Mouse (Mus musculus) hindbrain, embryonic 15.5 days (tissue): ENCODE measurements around the gene Slc39a5. TPM values are rescaled to one million over a fixed set of nuclear protein-coding genes. Genes with fewer than 3 reads are reported as not detected.

ENCODE experiments used
- ATAC-seq: fragments of 200-750 bp; cut with Nextera tagmentation; 2 replicates; pipeline ENCODE4 v1.8.0; 2017; ENCODE audit warnings: low read depth, moderate number of reproducible peaks, moderate TSS enrichment; ENCODE audit not compliant: low FRiP score
- H3K27ac ChIP-seq: fragments of 300-500 bp; sonication (generic); replicated peaks from 2 replicates; pipeline ENCODE4 v1.5.1; 2015; ENCODE audit warnings: mild to moderate bottlenecking, inconsistent platforms
- H3K27me3 ChIP-seq: fragments of 300-500 bp; sonication (generic); 2 replicates; pipeline ENCODE4 v1.6.1; 2015; ENCODE audit warnings: control low read depth, inconsistent platforms
- H3K36me3 ChIP-seq: fragments of 300-500 bp; sonication (generic); 2 replicates; pipeline ENCODE4 v1.6.1; 2015; ENCODE audit warnings: control low read depth, inconsistent platforms
- H3K4me1 ChIP-seq: fragments of 300-500 bp; sonication (generic); replicated peaks from 2 replicates; pipeline ENCODE4 v1.6.1; 2015; ENCODE audit warnings: control low read depth, inconsistent platforms
- H3K4me2 ChIP-seq: fragments of 300-500 bp; sonication (generic); 2 replicates; pipeline ENCODE4 v1.6.1; 2015; ENCODE audit warnings: moderate library complexity, mild to moderate bottlenecking, inconsistent platforms
- H3K4me3 ChIP-seq: fragments of 300-500 bp; sonication (generic); 2 replicates; pipeline ENCODE4 v1.5.1; 2015; ENCODE audit warnings: mild to moderate bottlenecking, inconsistent platforms
- H3K9ac ChIP-seq: fragments of 300-500 bp; sonication (generic); 2 replicates; pipeline ENCODE4 v1.6.1; 2015; ENCODE audit warnings: inconsistent platforms
- H3K9me3 ChIP-seq: fragments of 300-500 bp; sonication (generic); 2 replicates; pipeline ENCODE4 v1.6.1; 2016; ENCODE audit warnings: control low read depth, inconsistent platforms
- WGBS: fragments of 180-500 bp; shearing (Covaris S2); methylation state at CpG from one replicate; pipeline ENCODE4 v1.1.7; 2015; 5-methylcytosine and 5-hydroxymethylcytosine counted together
- polyA plus RNA-seq: library from polyadenylated mRNA; unstranded; fragments of >200 nt; fragmentation: Nextera tagmentation; extraction: Ambion mirVana; gene quantifications from 2 replicates; pipeline ENCODE4 v1.2.1, GENCODE M21; 2015

The Slc39a5 gene
- 0.21 and 0.83 TPM in 2 replicates for polyA plus RNA-seq

DNA sequence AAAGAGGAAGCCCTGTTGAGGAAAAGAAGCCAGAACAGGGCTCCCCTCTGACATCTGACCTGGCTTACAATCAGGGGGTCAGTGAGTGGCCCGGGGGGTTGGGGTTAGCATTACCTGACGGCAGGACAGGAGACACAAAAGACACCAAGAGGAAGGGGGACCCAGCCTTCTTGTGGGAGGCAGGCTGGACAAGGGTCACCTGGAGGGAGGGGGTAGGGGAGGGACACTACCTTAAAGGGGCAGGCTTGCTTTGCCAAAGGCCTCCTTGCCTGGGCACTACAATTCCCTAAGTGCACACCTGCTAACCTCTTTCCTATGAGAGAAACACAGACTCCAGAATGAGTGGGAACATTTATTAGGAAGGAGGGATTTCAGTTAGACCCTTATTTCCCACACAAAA lies at the start of gene Slc39a5:
Slc39a5 (minus strand) TSS at position 174 of the 400 bp plus-strand sequence.
- WGBS: 19% methylated on average over 2 of the region's 2 CpGs
- no peaks in the 10 kb centered on the region for H3K27me3 ChIP-seq
- peaks cover 9% of the 10 kb centered on the region; the same call in 1 of the 2 replicates for H3K36me3 ChIP-seq
- no peaks in the 10 kb centered on the region for H3K9me3 ChIP-seq
- H3K4me1 ChIP-seq: no peaks in the 10 kb centered on the region
- no peak within 1 kb of the TSS for H3K9ac ChIP-seq
- no peak within 1 kb of the TSS for H3K4me3 ChIP-seq
- no peak within 1 kb of the TSS for H3K4me2 ChIP-seq
- ATAC-seq: no peak
- no peak within 1 kb of the TSS for H3K27ac ChIP-seq

DNA sequence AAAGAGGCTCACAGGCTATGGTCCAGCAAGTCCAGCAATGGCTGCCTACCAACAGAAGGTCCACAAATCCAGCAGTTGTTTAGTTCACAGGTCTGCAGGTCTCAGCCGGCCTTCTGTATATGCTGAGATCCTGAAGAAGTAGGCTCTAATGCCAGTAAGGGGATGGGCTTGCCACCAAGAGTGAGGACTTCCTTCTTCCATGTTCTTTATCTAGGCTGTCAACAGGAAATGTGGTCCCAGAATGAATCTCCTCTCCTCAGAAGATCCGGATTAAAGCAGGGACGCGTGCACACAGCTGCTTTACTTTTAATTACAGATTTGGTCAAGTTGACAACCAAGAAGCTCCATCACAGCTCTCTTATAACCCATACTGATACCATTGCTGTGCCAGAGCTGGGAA lies 44.4 kb upstream of the Slc39a5 start:
- no peak overlapping the region for H3K9ac ChIP-seq
- H3K4me1 ChIP-seq: no peaks in the 10 kb centered on the region
- no peaks in the 10 kb centered on the region for H3K27me3 ChIP-seq
- 91% methylated on average over 4 of the region's 4 CpGs for WGBS
- no peak overlapping the region for H3K4me3 ChIP-seq
- ATAC-seq: no peak
- H3K4me2 ChIP-seq: no peak overlapping the region
- no peaks in the 10 kb centered on the region for H3K9me3 ChIP-seq
- peaks cover 7% of the 10 kb centered on the region; the same call in 1 of the 2 replicates for H3K36me3 ChIP-seq
- no peak overlapping the region for H3K27ac ChIP-seq

DNA sequence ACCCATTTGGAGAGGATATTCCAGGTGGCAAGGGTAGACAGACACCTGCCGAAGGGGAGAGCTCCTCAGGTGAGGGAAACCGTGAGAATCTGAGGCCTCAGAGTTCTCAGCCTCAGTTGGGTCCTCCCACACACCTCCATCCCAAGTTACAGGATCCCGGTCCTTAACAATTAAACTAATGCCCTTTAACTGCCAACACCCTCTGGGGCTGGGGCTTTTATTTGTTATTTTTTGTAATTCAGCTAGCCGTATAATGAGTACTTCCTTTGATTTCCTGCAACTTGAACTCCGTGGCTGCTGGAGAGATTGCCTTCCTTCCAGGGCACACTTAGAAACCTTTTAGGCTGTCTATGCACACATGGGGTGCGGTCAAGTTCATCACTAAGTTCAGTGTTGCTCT lies 43.3 kb upstream of the Slc39a5 start:
- H3K27me3 ChIP-seq: no peaks in the 10 kb centered on the region
- no peaks in the 10 kb centered on the region for H3K9me3 ChIP-seq
- H3K27ac ChIP-seq: no peak overlapping the region
- no peak for ATAC-seq
- no peak overlapping the region for H3K9ac ChIP-seq
- H3K4me3 ChIP-seq: no peak overlapping the region
- 77% methylated on average over 6 of the region's 6 CpGs for WGBS
- no peaks in the 10 kb centered on the region for H3K4me1 ChIP-seq
- peaks cover 15% of the 10 kb centered on the region for H3K36me3 ChIP-seq
- H3K4me2 ChIP-seq: no peak overlapping the region

DNA sequence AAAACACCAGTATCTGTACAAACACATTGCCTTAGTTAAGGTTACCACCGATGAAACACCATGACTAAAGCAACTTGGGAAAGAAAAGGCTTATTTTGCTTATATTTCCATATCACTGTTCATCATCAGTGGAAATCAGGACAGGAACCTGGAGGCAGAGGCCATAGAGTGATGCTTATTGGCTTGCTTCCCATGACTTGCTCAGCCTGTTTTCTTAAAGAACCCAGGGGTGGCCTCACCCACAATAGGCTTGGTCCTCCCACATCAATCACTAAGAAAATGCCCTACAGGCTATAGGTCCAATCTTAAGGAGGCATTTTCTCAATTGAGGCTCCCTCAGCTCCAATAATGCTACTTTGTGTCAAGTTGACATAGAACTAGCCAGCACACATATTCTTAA lies 41.7 kb upstream of the Slc39a5 start:
- peaks cover 30% of the 10 kb centered on the region for H3K36me3 ChIP-seq
- H3K27ac ChIP-seq: no peak overlapping the region
- no peak overlapping the region for H3K4me2 ChIP-seq
- no peak overlapping the region for H3K9ac ChIP-seq
- no peaks in the 10 kb centered on the region for H3K4me1 ChIP-seq
- WGBS: 93% methylated on average over 1 of the region's 1 CpGs
- no peak for ATAC-seq
- H3K27me3 ChIP-seq: no peaks in the 10 kb centered on the region
- H3K4me3 ChIP-seq: no peak overlapping the region
- H3K9me3 ChIP-seq: no peaks in the 10 kb centered on the region

DNA sequence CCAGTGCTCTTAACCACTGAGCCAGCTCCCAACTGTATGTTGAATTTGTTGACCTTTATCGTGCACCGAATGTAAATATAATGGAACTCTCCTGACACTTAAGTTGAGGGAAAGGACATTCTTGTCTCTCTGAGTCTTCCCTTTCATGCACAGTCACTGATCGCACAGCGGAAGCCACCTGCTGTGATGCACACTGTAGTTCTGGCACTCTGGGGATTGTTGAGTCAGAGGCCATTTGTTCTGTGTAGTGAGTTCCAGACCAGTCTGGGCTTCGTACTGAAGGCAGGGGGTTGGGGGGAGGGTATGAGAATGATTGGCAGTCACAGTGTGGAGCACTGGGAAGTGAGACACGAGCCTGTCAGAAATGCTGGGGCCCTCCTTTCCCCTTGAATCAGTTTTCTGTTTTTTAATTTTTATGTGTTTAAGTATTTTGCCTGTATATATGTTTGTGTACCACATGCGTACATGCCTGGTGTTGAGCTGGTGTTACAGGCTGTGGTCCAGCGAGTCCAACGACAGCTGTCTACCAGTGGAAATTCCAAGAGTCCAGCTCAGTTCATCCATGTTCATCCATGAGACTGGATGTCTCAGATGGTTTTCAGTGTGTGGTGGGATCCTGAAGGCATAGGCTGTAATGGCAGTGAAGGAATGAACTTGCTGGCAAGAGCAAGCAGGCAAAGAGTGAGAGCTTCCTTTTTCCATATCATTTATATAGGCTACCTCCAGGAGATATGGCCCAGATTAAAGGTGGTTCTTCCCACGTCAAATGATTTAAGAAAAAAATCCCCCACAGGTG lies 40.5 kb upstream of the Slc39a5 start:
- H3K4me2 ChIP-seq: no peak overlapping the region
- no peak overlapping the region for H3K9ac ChIP-seq
- H3K4me1 ChIP-seq: no peaks in the 10 kb centered on the region
- no peak overlapping the region for H3K4me3 ChIP-seq
- H3K9me3 ChIP-seq: no peaks in the 10 kb centered on the region
- no peaks in the 10 kb centered on the region for H3K27me3 ChIP-seq
- H3K27ac ChIP-seq: no peak overlapping the region
- WGBS: 73% methylated on average over 10 of the region's 10 CpGs
- no peak for ATAC-seq
- peaks cover 41% of the 10 kb centered on the region for H3K36me3 ChIP-seq

DNA sequence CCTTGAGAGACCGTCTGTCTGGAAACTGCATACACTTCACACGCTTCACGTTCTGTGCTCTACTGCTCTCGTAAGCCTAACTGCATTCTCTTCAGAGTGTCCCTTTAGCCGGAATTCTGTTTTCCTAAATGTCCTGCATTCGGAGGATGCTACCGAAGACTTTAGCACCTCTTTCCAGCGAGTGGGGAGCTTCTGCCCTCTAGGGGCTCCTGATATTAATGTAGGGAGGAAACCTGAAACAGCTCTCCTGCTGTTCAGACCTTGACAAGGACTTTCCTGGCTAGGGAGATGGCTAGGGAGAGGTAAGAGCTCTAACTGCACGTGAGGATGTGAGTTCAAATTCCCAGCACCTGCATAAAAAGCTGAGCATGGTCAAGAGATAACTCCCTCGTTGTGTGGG lies 39.4 kb upstream of the Slc39a5 start:
- H3K27me3 ChIP-seq: no peaks in the 10 kb centered on the region
- H3K36me3 ChIP-seq: peaks cover 51% of the 10 kb centered on the region
- no peaks in the 10 kb centered on the region for H3K9me3 ChIP-seq
- no peaks in the 10 kb centered on the region for H3K4me1 ChIP-seq
- H3K9ac ChIP-seq: no peak overlapping the region
- no peak overlapping the region for H3K27ac ChIP-seq
- ATAC-seq: no peak
- no peak overlapping the region for H3K4me3 ChIP-seq
- 65% methylated on average over 10 of the region's 10 CpGs for WGBS
- no peak overlapping the region for H3K4me2 ChIP-seq

DNA sequence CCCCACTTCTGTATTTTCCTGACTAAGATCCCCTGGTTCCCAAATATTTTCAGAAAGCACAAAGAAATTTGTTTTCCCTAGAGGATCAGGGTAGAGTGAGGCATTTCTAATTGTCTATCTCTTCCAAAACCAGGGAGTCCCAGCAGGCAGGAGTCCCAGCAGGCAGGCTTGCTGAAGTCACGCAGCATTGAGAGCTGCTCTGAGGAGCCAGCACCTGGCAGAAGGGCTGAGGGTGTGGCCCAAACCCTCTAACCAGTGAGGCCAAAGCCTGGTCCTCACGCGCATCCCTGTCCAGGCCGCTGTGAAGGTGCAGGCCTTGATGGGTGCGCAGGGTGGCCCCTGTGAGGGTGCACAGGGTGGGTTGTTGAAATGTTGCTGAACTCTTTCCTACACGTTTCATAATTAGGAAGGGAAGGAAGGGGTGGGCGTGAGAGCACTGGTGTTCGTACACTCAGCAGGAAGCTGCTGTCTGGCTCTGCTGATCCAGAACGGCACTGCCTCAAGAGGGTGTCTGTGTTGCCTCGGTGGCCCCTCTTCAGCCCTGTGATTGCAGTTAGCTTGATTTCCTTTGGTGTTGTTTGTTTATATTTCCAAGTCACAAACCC lies 37.7 kb upstream of the Slc39a5 start:
- no peak overlapping the region for H3K9ac ChIP-seq
- no peak overlapping the region for H3K4me2 ChIP-seq
- no peaks in the 10 kb centered on the region for H3K4me1 ChIP-seq
- no peak overlapping the region for H3K4me3 ChIP-seq
- WGBS: 85% methylated on average over 10 of the region's 10 CpGs
- no peak for ATAC-seq
- H3K27me3 ChIP-seq: no peaks in the 10 kb centered on the region
- peaks cover 51% of the 10 kb centered on the region for H3K36me3 ChIP-seq
- no peak overlapping the region for H3K27ac ChIP-seq
- no peaks in the 10 kb centered on the region for H3K9me3 ChIP-seq

DNA sequence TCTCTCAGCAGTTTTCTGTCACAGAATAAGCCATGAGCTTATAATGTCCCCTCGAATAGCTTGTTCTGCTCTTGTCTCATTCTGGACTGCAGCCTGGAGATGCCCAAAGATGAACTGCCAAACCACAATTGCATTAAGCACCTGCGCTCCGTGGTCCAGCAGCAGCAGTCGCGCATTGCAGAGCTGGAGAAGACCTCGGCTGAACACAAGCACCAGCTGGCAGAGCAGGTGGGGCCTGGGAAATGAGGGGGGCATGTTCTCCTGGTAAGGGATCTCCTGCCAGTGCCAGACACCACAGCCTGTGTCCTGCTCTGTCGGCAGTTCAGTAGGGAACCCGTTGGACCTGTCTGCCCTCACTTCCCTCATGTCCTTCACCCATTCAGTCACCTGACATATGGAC lies 35.3 kb upstream of the Slc39a5 start:
- H3K27ac ChIP-seq: no peak overlapping the region; the same call in 1 of the 2 replicates
- no peak for ATAC-seq
- 74% methylated on average over 8 of the region's 8 CpGs for WGBS

DNA sequence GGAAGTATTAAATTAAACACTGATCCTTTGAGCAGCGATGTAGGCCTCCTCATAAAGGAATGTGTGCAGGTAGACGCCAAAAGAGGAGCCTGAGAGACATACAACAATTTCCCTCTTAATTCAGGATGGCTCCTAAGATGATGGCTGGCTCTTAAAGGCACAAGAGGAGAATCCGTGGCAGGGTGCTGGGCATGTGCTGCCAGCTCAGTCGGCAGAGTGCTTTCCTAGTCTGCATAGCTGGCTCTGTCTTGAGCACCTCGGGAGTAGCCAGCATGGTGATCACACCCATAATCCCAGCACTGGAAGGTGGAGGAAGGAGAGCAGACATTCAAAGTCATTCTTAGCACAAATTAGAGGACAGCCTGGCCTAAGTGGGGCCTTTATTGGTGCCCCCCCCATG lies 34.8 kb upstream of the Slc39a5 start:
- H3K4me2 ChIP-seq: no peak overlapping the region
- H3K9ac ChIP-seq: no peak overlapping the region
- WGBS: 82% methylated on average over 5 of the region's 5 CpGs
- H3K36me3 ChIP-seq: peaks cover 62% of the 10 kb centered on the region
- H3K27me3 ChIP-seq: no peaks in the 10 kb centered on the region
- H3K9me3 ChIP-seq: no peaks in the 10 kb centered on the region
- no peak overlapping the region for H3K4me3 ChIP-seq
- no peak overlapping the region; the same call in 1 of the 2 replicates for H3K27ac ChIP-seq
- no peak for ATAC-seq
- H3K4me1 ChIP-seq: no peaks in the 10 kb centered on the region

More for the DNA sequence above, 35.3 kb upstream of the Slc39a5 start:
- no peak overlapping the region for H3K9ac ChIP-seq
- H3K4me3 ChIP-seq: no peak overlapping the region
- H3K4me1 ChIP-seq: no peaks in the 10 kb centered on the region
- no peaks in the 10 kb centered on the region for H3K9me3 ChIP-seq
- H3K27me3 ChIP-seq: no peaks in the 10 kb centered on the region
- no peak overlapping the region for H3K4me2 ChIP-seq
- H3K36me3 ChIP-seq: peaks cover 60% of the 10 kb centered on the region

DNA sequence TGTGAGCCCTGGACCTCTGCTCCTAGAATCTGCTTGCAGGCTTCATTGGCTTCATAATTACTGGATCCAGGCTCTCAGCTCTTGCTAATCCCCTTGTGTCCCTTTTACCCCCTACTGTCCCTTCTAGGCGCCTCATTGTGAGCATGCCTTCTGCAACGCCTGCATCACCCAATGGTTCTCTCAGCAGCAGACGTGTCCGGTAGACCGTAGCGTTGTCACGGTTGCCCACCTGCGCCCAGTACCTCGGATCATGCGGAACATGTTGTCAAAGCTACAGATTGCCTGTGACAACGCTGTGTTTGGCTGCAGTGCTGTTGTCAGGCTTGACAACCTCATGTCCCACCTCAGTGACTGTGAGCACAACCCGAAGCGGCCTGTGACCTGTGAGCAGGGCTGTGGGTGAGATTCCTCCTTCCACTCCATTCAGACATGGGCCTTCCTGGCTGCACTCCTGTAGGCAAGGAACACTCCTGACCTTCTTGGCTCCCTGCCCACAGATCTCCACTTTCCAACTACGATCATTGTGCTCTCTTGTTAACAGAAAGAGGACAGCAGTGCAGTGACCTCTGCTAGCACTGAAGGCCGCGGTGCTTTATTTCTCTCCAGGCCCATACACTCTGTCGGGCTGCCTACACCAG lies 34.3 kb upstream of the Slc39a5 start:
- 73% methylated on average over 17 of the region's 17 CpGs for WGBS
- no peak for ATAC-seq
- peaks cover 58% of the 10 kb centered on the region for H3K36me3 ChIP-seq
- H3K27ac ChIP-seq: no peak overlapping the region
- H3K4me3 ChIP-seq: no peak overlapping the region
- H3K4me2 ChIP-seq: no peak overlapping the region
- H3K9me3 ChIP-seq: no peaks in the 10 kb centered on the region
- no peaks in the 10 kb centered on the region for H3K4me1 ChIP-seq
- no peaks in the 10 kb centered on the region for H3K27me3 ChIP-seq
- no peak overlapping the region for H3K9ac ChIP-seq

DNA sequence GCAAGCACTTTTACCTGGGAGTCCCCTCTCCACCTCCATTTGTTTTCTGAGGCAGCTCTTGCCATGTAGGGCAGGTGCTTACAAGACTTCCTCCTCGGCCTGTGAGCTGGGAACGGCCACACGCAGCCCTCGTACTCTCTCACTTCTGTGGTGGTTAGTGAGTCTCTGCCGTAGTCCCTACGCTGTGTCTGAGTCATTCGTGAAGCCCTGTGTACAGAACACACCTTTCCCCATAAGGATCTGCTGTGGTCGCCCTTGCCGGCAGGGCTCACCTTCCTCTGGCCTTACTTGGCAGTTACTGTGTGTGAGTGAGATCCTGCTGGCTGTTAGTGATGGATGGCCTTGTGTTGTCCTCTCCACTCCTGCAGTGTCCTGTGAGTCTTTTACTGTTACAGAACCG lies 33.7 kb upstream of the Slc39a5 start:
- no peak overlapping the region for H3K4me3 ChIP-seq
- peaks cover 55% of the 10 kb centered on the region for H3K36me3 ChIP-seq
- 85% methylated on average over 10 of the region's 10 CpGs for WGBS
- H3K9ac ChIP-seq: no peak overlapping the region
- H3K4me1 ChIP-seq: no peaks in the 10 kb centered on the region
- H3K9me3 ChIP-seq: no peaks in the 10 kb centered on the region
- ATAC-seq: no peak
- H3K27ac ChIP-seq: no peak overlapping the region
- H3K27me3 ChIP-seq: no peaks in the 10 kb centered on the region
- H3K4me2 ChIP-seq: no peak overlapping the region

DNA sequence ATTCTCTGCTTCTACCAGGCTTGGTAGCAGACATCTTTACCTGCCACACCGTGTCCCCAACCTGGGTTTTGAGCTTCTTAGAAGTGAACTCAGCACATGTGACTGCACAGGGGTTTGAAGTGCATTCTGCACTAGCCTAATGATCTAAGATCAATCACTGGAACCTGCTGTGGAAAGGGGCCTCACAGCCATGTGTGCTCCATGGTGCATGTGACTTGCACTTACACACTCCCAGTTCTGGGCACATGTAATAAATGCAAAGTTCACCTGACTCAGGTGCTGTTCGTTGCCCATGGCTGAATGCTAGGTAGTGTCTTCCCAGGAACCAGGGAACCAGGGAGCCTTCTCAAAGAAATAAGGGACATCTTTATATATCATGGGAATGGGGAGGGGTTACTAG lies 32.4 kb upstream of the Slc39a5 start:
- H3K36me3 ChIP-seq: peaks cover 55% of the 10 kb centered on the region
- no peaks in the 10 kb centered on the region for H3K27me3 ChIP-seq
- H3K9me3 ChIP-seq: no peaks in the 10 kb centered on the region
- H3K4me1 ChIP-seq: no peaks in the 10 kb centered on the region
- no peak overlapping the region for H3K9ac ChIP-seq
- H3K4me3 ChIP-seq: no peak overlapping the region
- ATAC-seq: no peak
- H3K4me2 ChIP-seq: no peak overlapping the region
- no peak overlapping the region for H3K27ac ChIP-seq
- WGBS: 94% methylated on average over 2 of the region's 2 CpGs
